Mouse (Mus musculus): ENCODE results near the gene Naip2. TPM values are rescaled to one million over a fixed set of nuclear protein-coding genes. Genes with fewer than 3 reads are reported as not detected.
"Not testable (repeated sequence)": the region's sequence is repeated elsewhere in the genome, so short reads cannot be mapped to it uniquely, and the experiment has no call there.

The Naip2 gene
- 6.9 and 8.3 TPM in 2 replicates for polyA plus RNA-seq (2015; fragmentation: Nextera tagmentation; extraction: Ambion mirVana)

GRCm38 (mm10) chr13:100201659-100202333, at the start of gene Naip2:
Gene Naip2, minus strand, starts transcription at chr13:100202092.
- ATAC-seq: peak; percentile 99
- WGBS: 39% methylated on average over 3 of the region's 3 CpGs
- H3K4me1 ChIP-seq (ENCODE audit: control insufficient read depth, insufficient read depth, low read length); H3K36me3 ChIP-seq (ENCODE audit: control insufficient read depth, insufficient read depth, low read length); H3K27me3 ChIP-seq (replicated peaks; ENCODE audit: control insufficient read depth, insufficient read depth, low read length); H3K9me3 ChIP-seq (ENCODE audit: control insufficient read depth, low read length); H3K9ac ChIP-seq (ENCODE audit: low read depth, low read length): not testable (repeated sequence)
- Histone ChIP-seq H3K4me3 (ENCODE audit: low read length) (peak within 1 kb of the TSS; percentile 39), H3K27ac (ENCODE audit: low read length) (peak within 1 kb of the TSS; percentile 88), H3K4me2 (ENCODE audit: low read depth, low read length) (peak within 1 kb of the TSS; percentile 44)

- not testable (repeated sequence) for H3K36me3 ChIP-seq (ENCODE audit: control insufficient read depth, insufficient read depth, low read length); H3K4me2 ChIP-seq (ENCODE audit: low read depth, low read length); H3K27me3 ChIP-seq (replicated peaks; ENCODE audit: control insufficient read depth, insufficient read depth, low read length); H3K4me1 ChIP-seq (ENCODE audit: control insufficient read depth, insufficient read depth, low read length); H3K9me3 ChIP-seq (ENCODE audit: control insufficient read depth, low read length)
- 52% methylated on average over 5 of the region's 5 CpGs for WGBS
- Histone ChIP-seq H3K27ac (ENCODE audit: low read length) (peak overlapping the region; percentile 86), H3K4me3 (ENCODE audit: low read length) (peak overlapping the region; percentile 41), H3K9ac (ENCODE audit: low read depth, low read length) (0 out of 2 replicates have a peak overlapping the region, but pooled peaks have one; percentile 37)
- ATAC-seq: peak; percentile 98
Measured at GRCm38 (mm10) chr13:100246896-100247519, 45.1 kb upstream of the Naip2 start.

- not testable (repeated sequence) for H3K36me3 ChIP-seq (ENCODE audit: control insufficient read depth, insufficient read depth, low read length); ATAC-seq; H3K9me3 ChIP-seq (ENCODE audit: control insufficient read depth, low read length); H3K4me1 ChIP-seq (ENCODE audit: control insufficient read depth, insufficient read depth, low read length); H3K27me3 ChIP-seq (replicated peaks; ENCODE audit: control insufficient read depth, insufficient read depth, low read length)
- H3K27ac ChIP-seq (ENCODE audit: low read length): peak within 1 kb of the TSS; percentile 86
- WGBS: 77% methylated on average over 4 of the region's 4 CpGs
- 0 out of 2 replicates have a peak within 1 kb of the TSS, but pooled peaks have one; percentile 37 for H3K9ac ChIP-seq (ENCODE audit: low read depth, low read length)
- peak within 1 kb of the TSS; percentile 41 for H3K4me3 ChIP-seq (ENCODE audit: low read length)
- H3K4me2 ChIP-seq (ENCODE audit: low read depth, low read length): peak within 1 kb of the TSS; percentile 32; the same call in 1 of the 2 replicates
Measured at GRCm38 (mm10) chr13:100246223-100246622, 44.3 kb upstream of the Naip2 start, which contains the start of gene Naip5. Gene Naip5, minus strand, starts transcription at chr13:100246323.

- Histone ChIP-seq H3K4me1 (ENCODE audit: control insufficient read depth, insufficient read depth, low read length) (no peaks in the 10 kb centered on the region), H3K27ac (ENCODE audit: low read length) (no peak overlapping the region), H3K36me3 (ENCODE audit: control insufficient read depth, insufficient read depth, low read length) (no peaks in the 10 kb centered on the region), H3K4me2 (ENCODE audit: low read depth, low read length) (no peak overlapping the region), H3K27me3 (replicated peaks; ENCODE audit: control insufficient read depth, insufficient read depth, low read length) (no peaks in the 10 kb centered on the region), H3K9me3 (ENCODE audit: control insufficient read depth, low read length) (no peaks in the 10 kb centered on the region), H3K4me3 (ENCODE audit: low read length) (no peak overlapping the region), H3K9ac (ENCODE audit: low read depth, low read length) (no peak overlapping the region)
- no peak for ATAC-seq
Measured at GRCm38 (mm10) chr13:100243702-100244101, 41.8 kb upstream of the Naip2 start.

- 81% methylated on average over 1 of the region's 1 CpGs for WGBS
- not testable (repeated sequence) for H3K4me1 ChIP-seq (ENCODE audit: control insufficient read depth, insufficient read depth, low read length); H3K27ac ChIP-seq (ENCODE audit: low read length); H3K4me3 ChIP-seq (ENCODE audit: low read length); H3K4me2 ChIP-seq (ENCODE audit: low read depth, low read length); H3K27me3 ChIP-seq (replicated peaks; ENCODE audit: control insufficient read depth, insufficient read depth, low read length); H3K9ac ChIP-seq (ENCODE audit: low read depth, low read length); H3K9me3 ChIP-seq (ENCODE audit: control insufficient read depth, low read length); H3K36me3 ChIP-seq (ENCODE audit: control insufficient read depth, insufficient read depth, low read length)
- peak; percentile 75 for ATAC-seq
Measured at GRCm38 (mm10) chr13:100213683-100214082, 11.8 kb upstream of the Naip2 start.

GRCm38 (mm10) chr13:100210540-100210939, 8.6 kb upstream of the Naip2 start:
- no peaks in the 10 kb centered on the region for H3K4me1 ChIP-seq (ENCODE audit: control insufficient read depth, insufficient read depth, low read length)
- H3K9me3 ChIP-seq (ENCODE audit: control insufficient read depth, low read length): no peaks in the 10 kb centered on the region
- no peak overlapping the region for H3K4me3 ChIP-seq (ENCODE audit: low read length)
- H3K27me3 ChIP-seq (replicated peaks; ENCODE audit: control insufficient read depth, insufficient read depth, low read length): no peaks in the 10 kb centered on the region
- no peak overlapping the region for H3K27ac ChIP-seq (ENCODE audit: low read length)
- ATAC-seq: peak; percentile 46
- 20% methylated on average over 8 of the region's 8 CpGs for WGBS
- H3K36me3 ChIP-seq (ENCODE audit: control insufficient read depth, insufficient read depth, low read length): no peaks in the 10 kb centered on the region
- H3K4me2 ChIP-seq (ENCODE audit: low read depth, low read length): no peak overlapping the region
- H3K9ac ChIP-seq (ENCODE audit: low read depth, low read length): no peak overlapping the region

- Histone ChIP-seq H3K4me1 (ENCODE audit: control insufficient read depth, insufficient read depth, low read length) (no peaks in the 10 kb centered on the region), H3K4me2 (ENCODE audit: low read depth, low read length) (no peak overlapping the region), H3K4me3 (ENCODE audit: low read length) (no peak overlapping the region), H3K36me3 (ENCODE audit: control insufficient read depth, insufficient read depth, low read length) (no peaks in the 10 kb centered on the region), H3K27ac (ENCODE audit: low read length) (no peak overlapping the region), H3K27me3 (replicated peaks; ENCODE audit: control insufficient read depth, insufficient read depth, low read length) (no peaks in the 10 kb centered on the region), H3K9me3 (ENCODE audit: control insufficient read depth, low read length) (no peaks in the 10 kb centered on the region), H3K9ac (ENCODE audit: low read depth, low read length) (no peak overlapping the region)
- 0 out of 2 replicates have a peak, but pooled peaks have one; percentile 7 for ATAC-seq
- 83% methylated on average over 1 of the region's 1 CpGs for WGBS
Measured at GRCm38 (mm10) chr13:100203319-100203718, 1.4 kb upstream of the Naip2 start.

- H3K36me3 ChIP-seq (ENCODE audit: control insufficient read depth, insufficient read depth, low read length): no peaks in the 10 kb centered on the region
- ATAC-seq: no peak
- H3K4me2 ChIP-seq (ENCODE audit: low read depth, low read length): peak overlapping the region; percentile 44
- H3K9ac ChIP-seq (ENCODE audit: low read depth, low read length): no peak overlapping the region
- H3K27ac ChIP-seq (ENCODE audit: low read length): no peak overlapping the region; the same call in 1 of the 2 replicates
- H3K9me3 ChIP-seq (ENCODE audit: control insufficient read depth, low read length): no peaks in the 10 kb centered on the region
- no peaks in the 10 kb centered on the region for H3K4me1 ChIP-seq (ENCODE audit: control insufficient read depth, insufficient read depth, low read length)
- H3K27me3 ChIP-seq (replicated peaks; ENCODE audit: control insufficient read depth, insufficient read depth, low read length): no peaks in the 10 kb centered on the region
- peak overlapping the region; percentile 15; the same call in 1 of the 2 replicates for H3K4me3 ChIP-seq (ENCODE audit: low read length)
Measured at GRCm38 (mm10) chr13:100200778-100201177, 1.1 kb downstream of the Naip2 start.

GRCm38 (mm10) chr13:100195421-100195820, 6.5 kb downstream of the Naip2 start:
- H3K36me3 ChIP-seq (ENCODE audit: control insufficient read depth, insufficient read depth, low read length): no peaks in the 10 kb centered on the region; the same call in 1 of the 2 replicates
- H3K4me1 ChIP-seq (ENCODE audit: control insufficient read depth, insufficient read depth, low read length): no peaks in the 10 kb centered on the region
- no peak overlapping the region for H3K4me3 ChIP-seq (ENCODE audit: low read length)
- no peaks in the 10 kb centered on the region for H3K9me3 ChIP-seq (ENCODE audit: control insufficient read depth, low read length)
- no peak overlapping the region for H3K9ac ChIP-seq (ENCODE audit: low read depth, low read length)
- H3K27me3 ChIP-seq (replicated peaks; ENCODE audit: control insufficient read depth, insufficient read depth, low read length): no peaks in the 10 kb centered on the region
- WGBS: 76% methylated on average over 3 of the region's 3 CpGs
- H3K27ac ChIP-seq (ENCODE audit: low read length): no peak overlapping the region
- no peak overlapping the region for H3K4me2 ChIP-seq (ENCODE audit: low read depth, low read length)
- no peak for ATAC-seq
